Mouse (Mus musculus): Measurements from ENCODE around the gene Rnf38. TPM values are rescaled to one million over a fixed set of nuclear protein-coding genes. Genes with fewer than 3 reads are reported as not detected.

Rnf38 gene
- total RNA-seq, 2 experiments from 2014 or later, result 12.3 to 17.1 TPM

- DNase-seq (ENCODE audit: low spot score), result peak; percentile 54
Observed at GRCm38 (mm10) chr4:44119410-44120201, 114.0 kb downstream of the Rnf38 start.

GRCm38 (mm10) chr4:44115046-44115445 is 118.5 kb downstream of the Rnf38 start:
- DNase-seq (ENCODE audit: low spot score), result no peak

GRCm38 (mm10) chr4:44113393-44114138 is 120.0 kb downstream of the Rnf38 start:
- DNase-seq (ENCODE audit: low spot score), result no peak

- DNase-seq (ENCODE audit: low spot score), result no peak
Observed at GRCm38 (mm10) chr4:44112741-44113140, 120.8 kb downstream of the Rnf38 start.

- DNase-seq (ENCODE audit: low spot score), result no peak
Observed at GRCm38 (mm10) chr4:44110771-44111170, 122.8 kb downstream of the Rnf38 start.

GRCm38 (mm10) chr4:44108297-44108696 is 125.3 kb downstream of the Rnf38 start:
- no peak for DNase-seq (ENCODE audit: low spot score)

- DNase-seq (ENCODE audit: low spot score), result no peak
Observed at GRCm38 (mm10) chr4:44107339-44107738, 126.2 kb downstream of the Rnf38 start.

- no peak for DNase-seq (ENCODE audit: low spot score)
Observed at GRCm38 (mm10) chr4:44106297-44106821, 127.2 kb downstream of the Rnf38 start.

- DNase-seq (ENCODE audit: low spot score), result no peak
Observed at GRCm38 (mm10) chr4:44104195-44104917, 129.2 kb downstream of the Rnf38 start.

GRCm38 (mm10) chr4:44103620-44104019 is 130.0 kb downstream of the Rnf38 start:
- DNase-seq (ENCODE audit: low spot score), result no peak

GRCm38 (mm10) chr4:44097576-44098335 is 135.8 kb downstream of the Rnf38 start:
- DNase-seq (ENCODE audit: low spot score), result no peak

GRCm38 (mm10) chr4:44094475-44094874 is 139.1 kb downstream of the Rnf38 start:
- no peak for DNase-seq (ENCODE audit: low spot score)

- no peak for DNase-seq (ENCODE audit: low spot score)
Observed at GRCm38 (mm10) chr4:44092359-44092758, 141.2 kb downstream of the Rnf38 start.

- DNase-seq (ENCODE audit: low spot score), result no peak
Observed at GRCm38 (mm10) chr4:44085566-44085965, 148.0 kb downstream of the Rnf38 start.

GRCm38 (mm10) chr4:44084602-44085325 is 148.8 kb downstream of the Rnf38 start:
- DNase-seq (ENCODE audit: low spot score), result no peak

- no peak for DNase-seq (ENCODE audit: low spot score)
Observed at GRCm38 (mm10) chr4:44083945-44084344, 149.6 kb downstream of the Rnf38 start, which contains the start of gene Gne. Gene Gne, minus strand, starts transcription at chr4:44084177.

- DNase-seq (ENCODE audit: low spot score), result no peak
Observed at GRCm38 (mm10) chr4:44078358-44078933, 155.1 kb downstream of the Rnf38 start.

All from gastrocnemius, adult 18-20 months (tissue).